Mouse (Mus musculus) brain, adult 10 weeks (tissue): ENCODE measurements around the gene Olfr1101. TPM values are rescaled to one million over a fixed set of nuclear protein-coding genes. Genes with fewer than 3 reads are reported as not detected.

ENCODE experiments used
- polyA plus RNA-seq: library from polyadenylated mRNA; stranded (reverse); fragments of 350-450 nt; fragmentation: Illumina TruSeq; extraction: RNeasy Lipid Tissue Mini Kit (QIAGEN cat#74804); gene quantifications from one replicate; pipeline ENCODE4 v1.2.3, GENCODE M21; 2015; ENCODE audit warnings: low read depth, low replicate concordance

Gene Olfr1101
- not detected for polyA plus RNA-seq

DNA sequence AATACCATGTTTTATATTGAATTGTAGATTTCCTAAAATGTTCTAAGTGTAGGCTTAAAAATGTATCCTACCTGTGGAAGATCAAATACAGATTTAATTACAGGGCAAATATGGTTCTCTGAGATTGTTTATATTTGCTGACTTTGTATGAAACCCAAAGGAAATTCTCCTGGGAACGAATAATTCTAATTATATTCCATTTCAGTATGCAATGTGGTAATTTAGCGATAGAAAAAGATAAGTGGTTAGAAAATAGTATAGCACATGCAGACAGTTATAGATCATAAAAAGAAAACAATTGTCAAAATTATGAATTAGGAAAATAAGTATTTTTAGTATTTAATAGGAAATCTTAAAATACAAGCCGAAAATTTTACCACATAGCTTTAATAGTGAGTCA is at the start of gene Olfr1101:
Gene Olfr1101 (minus strand): TSS at position 101 of the 400 bp plus-strand sequence.

GRCm38 (mm10) chr2:87036431-87036830 is 45.4 kb upstream of the Olfr1101 start, which contains the start of gene Olfr1105:
TSS of gene Olfr1105 (minus strand) at chr2:87036531.

DNA sequence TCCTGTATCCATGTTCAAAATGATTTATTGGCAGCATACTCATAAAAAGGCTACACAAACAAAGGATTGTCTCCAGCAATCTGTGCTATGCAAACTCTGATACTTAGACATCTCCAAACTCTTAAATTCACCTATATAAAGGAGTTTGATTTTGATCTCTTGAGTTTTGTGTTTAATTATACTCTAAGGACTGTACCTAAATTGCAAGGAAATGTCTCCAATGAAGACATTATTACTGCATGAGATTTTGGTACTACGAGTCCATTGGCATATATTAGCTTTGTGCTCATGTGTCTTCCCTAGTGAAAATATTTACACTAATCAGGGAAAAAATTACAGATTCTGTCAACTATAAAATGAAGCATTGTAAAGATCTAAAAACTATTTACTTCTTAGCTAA is 36.0 kb upstream of the Olfr1101 start, which contains the start of gene Olfr1104:
Gene Olfr1104 (minus strand): TSS at position 101 of the 400 bp plus-strand sequence.

GRCm38 (mm10) chr2:86998098-86998497 is 7.1 kb upstream of the Olfr1101 start, which contains the start of gene Olfr1102:
TSS of gene Olfr1102 (plus strand) at chr2:86998398.

DNA sequence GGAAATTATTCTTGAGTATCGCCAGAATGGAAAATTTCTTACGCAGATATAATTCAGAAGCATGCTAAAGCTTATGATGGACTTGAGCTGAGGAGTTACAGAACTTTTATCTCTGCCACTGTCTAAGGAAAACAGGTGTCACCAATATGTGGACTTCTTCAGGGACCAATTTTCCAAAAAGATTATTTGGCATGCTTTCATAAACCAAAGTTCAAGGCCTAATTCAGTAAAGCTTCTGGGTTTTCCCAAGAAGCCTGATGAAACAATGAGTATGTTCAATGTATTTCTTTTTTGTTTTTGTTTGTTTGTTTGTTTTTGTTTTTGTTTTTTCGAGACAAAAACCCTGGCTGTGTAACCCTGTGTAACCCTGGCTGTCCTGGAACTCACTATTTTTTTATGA is 11.2 kb downstream of the Olfr1101 start, which contains the start of gene Olfr1100:
Gene Olfr1100 (minus strand): TSS at position 101 of the 400 bp plus-strand sequence.

GRCm38 (mm10) chr2:86960593-86960992 is 30.4 kb downstream of the Olfr1101 start, which contains the start of gene Olfr1099:
TSS of gene Olfr1099 (minus strand) at chr2:86960693.

Other genes with a start within 250 kb of the Olfr1101 start
- not detected for gene Olfr1090, start 232.2 kb downstream of the Olfr1101 start, polyA plus RNA-seq
- not detected for gene Olfr1093, start 208.7 kb downstream of the Olfr1101 start, polyA plus RNA-seq
- not detected for gene Olfr141, start 181.2 kb downstream of the Olfr1101 start, polyA plus RNA-seq
- gene Olfr1094, start 166.6 kb downstream of the Olfr1101 start, polyA plus RNA-seq = not detected
- not detected for gene Olfr1095, start 139.5 kb downstream of the Olfr1101 start, polyA plus RNA-seq
- not detected for gene Gm13723, start 116.4 kb downstream of the Olfr1101 start, polyA plus RNA-seq
- gene Olfr1097, start 99.0 kb downstream of the Olfr1101 start, polyA plus RNA-seq = not detected
- not detected for gene Olfr1098, start 66.7 kb downstream of the Olfr1101 start, polyA plus RNA-seq
- gene Olfr1099, start 30.5 kb downstream of the Olfr1101 start, polyA plus RNA-seq = not detected
- not detected for gene Olfr1100, start 11.3 kb downstream of the Olfr1101 start, polyA plus RNA-seq
- not detected for gene Olfr1102, start 7.2 kb upstream of the Olfr1101 start, polyA plus RNA-seq
- gene Olfr1104, start 35.9 kb upstream of the Olfr1101 start, polyA plus RNA-seq = not detected
- not detected for gene Olfr1105, start 45.3 kb upstream of the Olfr1101 start, polyA plus RNA-seq
- gene Olfr1106, start 61.1 kb upstream of the Olfr1101 start, polyA plus RNA-seq = not detected
- gene Olfr1107, start 84.6 kb upstream of the Olfr1101 start, polyA plus RNA-seq = not detected
- not detected for gene Olfr1109, start 104.8 kb upstream of the Olfr1101 start, polyA plus RNA-seq
- gene Olfr259, start 123.3 kb upstream of the Olfr1101 start, polyA plus RNA-seq = not detected
- gene Olfr1110, start 149.1 kb upstream of the Olfr1101 start, polyA plus RNA-seq = not detected
- not detected for gene Olfr1111, start 161.4 kb upstream of the Olfr1101 start, polyA plus RNA-seq
- gene Olfr1112, start 196.6 kb upstream of the Olfr1101 start, polyA plus RNA-seq = not detected
- gene Olfr1113, start 217.7 kb upstream of the Olfr1101 start, polyA plus RNA-seq = not detected